Mouse (Mus musculus) heart, embryonic 14.5 days (tissue): ENCODE data around the gene Tomm20. TPM values are rescaled to one million over a fixed set of nuclear protein-coding genes. Genes with fewer than 3 reads are reported as not detected.
A peak's percentile ranks its signal among the peaks of the same experiment; 100 is the strongest.
"Not testable (repeated sequence)": the region's sequence is repeated elsewhere in the genome, so short reads cannot be mapped to it uniquely, and the experiment has no call there.

Source experiments
- ATAC-seq: fragments of 200-750 bp; cut with Nextera tagmentation; 2 replicates; pipeline ENCODE4 v1.8.0; 2017; ENCODE audit warnings: low read depth, moderate TSS enrichment; ENCODE audit not compliant: insufficient number of reproducible peaks, insufficient read depth, low FRiP score
- H3K27ac ChIP-seq, 2 experiments: fragments of 200-500 bp in 1 of 2; fragments of 300-500 bp in 1 of 2; sonication (generic) in 1 of 2; replicated peaks in 1 of 2; 2 replicates each; pipeline ENCODE4 v1.5.1; 2012 to 2014; ENCODE audit warnings: low read depth in 2 of 2, low read length in 2 of 2, control low read depth in 1 of 2, mild to moderate bottlenecking in 1 of 2, mixed read lengths in 1 of 2; ENCODE audit not compliant: control insufficient read depth in 1 of 2, insufficient read depth in 1 of 2
- H3K27me3 ChIP-seq: fragments of 300-500 bp; sonication (generic); 2 replicates; pipeline ENCODE4 v1.6.1; 2014; ENCODE audit warnings: mild to moderate bottlenecking, low read length, control low read depth; ENCODE audit not compliant: control insufficient read depth, insufficient read depth
- H3K36me3 ChIP-seq: fragments of 300-500 bp; sonication (generic); 2 replicates; pipeline ENCODE4 v1.6.1; 2014; ENCODE audit warnings: mild to moderate bottlenecking, control low read depth, low read length, mixed read lengths; ENCODE audit not compliant: control insufficient read depth, insufficient read depth
- H3K4me1 ChIP-seq, 2 experiments: fragments of 200-500 bp in 1 of 2; fragments of 300-500 bp in 1 of 2; sonication (generic) in 1 of 2; 2 replicates each; pipeline ENCODE4 v1.6.1; 2012 to 2014; ENCODE audit warnings: low read length in 2 of 2, control low read depth in 1 of 2, mixed read lengths in 1 of 2; ENCODE audit not compliant: control insufficient read depth in 2 of 2, insufficient read depth in 2 of 2
- H3K4me2 ChIP-seq: fragments of 300-500 bp; sonication (generic); 2 replicates; pipeline ENCODE4 v1.6.1; 2014; ENCODE audit warnings: mild to moderate bottlenecking, low read length
- H3K4me3 ChIP-seq, 2 experiments: fragments of 200-500 bp in 1 of 2; fragments of 300-500 bp in 1 of 2; sonication (generic) in 1 of 2; 2 replicates each; pipeline ENCODE4 v1.5.1; 2012 to 2014; ENCODE audit warnings: low read length in 2 of 2, mild to moderate bottlenecking in 2 of 2, control low read depth in 1 of 2, low read depth in 1 of 2, moderate library complexity in 1 of 2; ENCODE audit not compliant: control insufficient read depth in 1 of 2, insufficient read depth in 1 of 2
- H3K9ac ChIP-seq: fragments of 300-500 bp; sonication (generic); 2 replicates; pipeline ENCODE4 v1.6.1; 2014; ENCODE audit warnings: mild to moderate bottlenecking, low read length
- H3K9me3 ChIP-seq: fragments of 300-500 bp; sonication (generic); 2 replicates; pipeline ENCODE4 v1.6.1; 2016; ENCODE audit warnings: low read length, control low read depth; ENCODE audit not compliant: control insufficient read depth
- WGBS: fragments of 180-500 bp; shearing (Covaris S2); extraction: QIAGEN DNeasy Blood & Tissue Kit; methylation state at CpG from one replicate; pipeline ENCODE4 v1.1.7; 2014; 5-methylcytosine and 5-hydroxymethylcytosine counted together
- polyA plus RNA-seq: library from polyadenylated mRNA; unstranded; fragments of >200 nt; fragmentation: Nextera tagmentation; extraction: Ambion mirVana; gene quantifications from 2 replicates; pipeline ENCODE4 v1.2.1, GENCODE M21; 2014

Gene Tomm20
- polyA plus RNA-seq, 1 experiment from 2014 or later: 197 TPM

DNA sequence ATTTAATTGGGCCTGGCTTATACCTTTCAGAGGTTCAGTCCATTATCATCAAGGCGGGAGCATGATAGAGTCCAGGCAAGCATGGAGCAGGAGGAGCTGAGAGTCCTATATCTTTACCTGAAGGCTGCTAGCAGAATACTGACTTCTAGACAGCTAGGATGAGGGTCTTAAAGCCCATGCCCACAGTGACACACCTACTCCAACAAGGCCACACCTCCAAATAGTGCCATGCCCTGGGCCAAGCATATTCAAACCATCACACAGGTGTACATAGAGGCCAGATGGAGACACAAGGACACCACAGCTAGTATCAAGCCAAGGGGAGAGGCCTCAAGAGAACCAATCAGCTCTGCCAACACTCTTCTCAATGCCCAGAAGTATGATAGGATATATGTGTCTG lies 63.1 kb downstream of the Tomm20 start:
- H3K4me3 ChIP-seq, ATAC-seq, H3K36me3 ChIP-seq, H3K9me3 ChIP-seq, H3K9ac ChIP-seq, H3K4me2 ChIP-seq, H3K27me3 ChIP-seq: not testable (repeated sequence)
- Histone ChIP-seq H3K27ac (peak overlapping the region in 1 of 2 experiments; percentile 57; a peak in 1 of 4 replicates), H3K4me1 (peaks cover 34 to 39% of the 10 kb centered on the region in 2 experiments)
- 100% methylated on average over 1 of the region's 1 CpGs for WGBS

- no peak for ATAC-seq
- H3K4me1 ChIP-seq: peaks cover 35% of the 10 kb centered on the region in 2 experiments
- H3K36me3 ChIP-seq: no peaks in the 10 kb centered on the region
- H3K9ac ChIP-seq: no peak overlapping the region
- no peak overlapping the region for H3K4me2 ChIP-seq
- WGBS: 31% methylated on average over 4 of the region's 4 CpGs
- H3K27ac ChIP-seq: peak overlapping the region; percentile 6 to 57; a peak in 3 of 4 replicates
- no peak overlapping the region for H3K4me3 ChIP-seq
- H3K27me3 ChIP-seq: no peaks in the 10 kb centered on the region
- H3K9me3 ChIP-seq: no peaks in the 10 kb centered on the region
These were observed 64.0 kb downstream of the Tomm20 start for GRCm38 (mm10) chr8:126881641-126882140.

Other genes starting within 250 kb of the Tomm20 start
- gene Rbm34, start 25.2 kb upstream of the Tomm20 start, polyA plus RNA-seq: 10.7 and 11.7 TPM in 2 replicates
- gene Pard3, start 118.0 kb upstream of the Tomm20 start, polyA plus RNA-seq: 21.2 and 23.4 TPM in 2 replicates